Mouse (Mus musculus): ENCODE measurements around the gene Nat8f3. TPM values are rescaled to one million over a fixed set of nuclear protein-coding genes. Genes with fewer than 3 reads are reported as not detected.

The Nat8f3 gene
- polyA plus RNA-seq (2012; ENCODE audit: low replicate concordance), result not detected in 2 replicates

GRCm38 (mm10) chr6:85765532-85765931, at the start of gene Nat8f3:
Gene Nat8f3, minus strand, starts transcription at chr6:85765754.

DNA sequence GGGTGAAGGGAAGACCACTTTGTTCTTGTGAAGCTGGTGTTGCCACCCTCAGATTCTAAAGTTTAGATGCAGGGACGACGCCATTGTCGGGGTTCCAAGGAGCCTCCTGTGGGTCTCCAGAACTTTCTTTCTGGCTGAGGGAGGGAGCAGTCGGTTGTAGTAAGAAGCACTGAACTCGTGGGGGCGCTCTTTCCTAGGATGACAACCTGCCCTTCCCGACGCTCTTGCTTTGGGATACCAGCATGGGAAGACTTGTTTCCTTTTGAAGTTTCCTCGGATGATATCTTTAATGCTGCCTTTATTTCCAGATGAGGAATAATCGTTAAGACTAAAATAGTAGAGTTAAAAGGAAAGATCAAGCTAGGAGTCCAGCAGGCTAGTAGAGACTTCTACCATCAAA, 52.4 kb downstream of the Nat8f3 start, which contains the start of gene Nat8f7:
TSS of gene Nat8f7 (minus strand) at position 101 of the 400 bp plus-strand sequence.

Other genes with a start within 250 kb of the Nat8f3 start
- gene Alms1, start 178.2 kb downstream of the Nat8f3 start, polyA plus RNA-seq (2012; ENCODE audit: low replicate concordance), result 0.58 and 0.67 TPM in 2 replicates
- gene Nat8f7, start 52.5 kb downstream of the Nat8f3 start, polyA plus RNA-seq (2012; ENCODE audit: low replicate concordance), result not detected in 2 replicates
- 0.15 TPM in 1 of 2 replicates, not detected in the other for gene Nat8f6, start 55.2 kb upstream of the Nat8f3 start, polyA plus RNA-seq (2012; ENCODE audit: low replicate concordance)
- gene Nat8f5, start 55.2 kb upstream of the Nat8f3 start, polyA plus RNA-seq (2012; ENCODE audit: low replicate concordance), result not detected in 2 replicates
- not detected in 2 replicates for gene Nat8, start 66.3 kb upstream of the Nat8f3 start, polyA plus RNA-seq (2012; ENCODE audit: low replicate concordance)
- not detected in 2 replicates for gene Nat8f2, start 103.4 kb upstream of the Nat8f3 start, polyA plus RNA-seq (2012; ENCODE audit: low replicate concordance)
- 0.22 and 0.34 TPM in 2 replicates for gene Nat8f4, start 139.1 kb upstream of the Nat8f3 start, polyA plus RNA-seq (2012; ENCODE audit: low replicate concordance)
- 2.4 and 3.2 TPM in 2 replicates for gene Tprkb, start 146.1 kb upstream of the Nat8f3 start, polyA plus RNA-seq (2012; ENCODE audit: low replicate concordance)
- gene Nat8f1, start 149.9 kb upstream of the Nat8f3 start, polyA plus RNA-seq (2012; ENCODE audit: low replicate concordance), result 0.23 and 1.2 TPM in 2 replicates
- gene Dusp11, start 195.9 kb upstream of the Nat8f3 start, polyA plus RNA-seq (2012; ENCODE audit: low replicate concordance), result 61.0 and 73.2 TPM in 2 replicates

All from hematopoietic multipotent progenitor cell, adult 10-12 weeks (in vitro differentiated cells).